Mouse (Mus musculus): ENCODE data around the gene Flot1. TPM values are rescaled to one million over a fixed set of nuclear protein-coding genes. Genes with fewer than 3 reads are reported as not detected.

Flot1 gene
- polyA plus RNA-seq (2012; rRNA removed): 93.0 and 103 TPM in 2 replicates

GRCm38 (mm10) chr17:35822964-35823937 is at the start of gene Flot1:
Flot1 (plus strand) TSS chr17:35823230.

GRCm38 (mm10) chr17:35821439-35822430 is 1.3 kb upstream of the Flot1 start, which contains the start of gene Ier3:
Ier3 (plus strand) TSS chr17:35821684.

GRCm38 (mm10) chr17:35838122-35838544 is 15.1 kb downstream of the Flot1 start, which contains the start of gene Tubb5:
Tubb5 (minus strand) TSS chr17:35838306.

GRCm38 (mm10) chr17:35841076-35841950 is 18.3 kb downstream of the Flot1 start, which contains the start of gene Mdc1:
Mdc1 (plus strand) TSS chr17:35841515.

GRCm38 (mm10) chr17:35861198-35861857 is 38.3 kb downstream of the Flot1 start, which contains the start of gene Nrm:
Nrm (plus strand) TSS chr17:35861318.

GRCm38 (mm10) chr17:35865481-35866280 is 42.7 kb downstream of the Flot1 start, which contains the start of gene Ppp1r18:
Ppp1r18 (plus strand) TSS chr17:35865593.

GRCm38 (mm10) chr17:35879245-35880057 is 56.4 kb downstream of the Flot1 start, which contains the start of gene Dhx16:
Dhx16 (plus strand) TSS chr17:35879819.

Other genes starting within 250 kb of the Flot1 start
- 0.33 and 0.34 TPM in 2 replicates for gene Sfta2, start 221.7 kb upstream of the Flot1 start, polyA plus RNA-seq (2012; rRNA removed)
- not detected in 2 replicates for gene Gm9573, start 196.6 kb upstream of the Flot1 start, polyA plus RNA-seq (2012; rRNA removed)
- gene Mucl3, start 179.5 kb upstream of the Flot1 start, polyA plus RNA-seq (2012; rRNA removed): 0.06 and 0.15 TPM in 2 replicates
- gene Vars2, start 155.6 kb upstream of the Flot1 start, polyA plus RNA-seq (2012; rRNA removed): 35.4 and 37.4 TPM in 2 replicates
- 31.1 and 34.8 TPM in 2 replicates for gene Gtf2h4, start 149.5 kb upstream of the Flot1 start, polyA plus RNA-seq (2012; rRNA removed)
- gene Ddr1, start 118.6 kb upstream of the Flot1 start, polyA plus RNA-seq (2012; rRNA removed): 94.3 and 115 TPM in 2 replicates
- gene Ier3, start 1.5 kb upstream of the Flot1 start, polyA plus RNA-seq (2012; rRNA removed): 7.2 and 9.6 TPM in 2 replicates
- gene Tubb5, start 15.1 kb downstream of the Flot1 start, polyA plus RNA-seq (2012; rRNA removed): 2,634 and 2,916 TPM in 2 replicates
- 25.3 and 25.5 TPM in 2 replicates for gene Mdc1, start 18.3 kb downstream of the Flot1 start, polyA plus RNA-seq (2012; rRNA removed)
- gene Nrm, start 38.1 kb downstream of the Flot1 start, polyA plus RNA-seq (2012; rRNA removed): 30.7 and 36.6 TPM in 2 replicates
- gene Ppp1r18, start 42.4 kb downstream of the Flot1 start, polyA plus RNA-seq (2012; rRNA removed): 50.0 and 51.7 TPM in 2 replicates
- 62.9 and 66.5 TPM in 2 replicates for gene Dhx16, start 56.6 kb downstream of the Flot1 start, polyA plus RNA-seq (2012; rRNA removed)
- 76.7 and 87.7 TPM in 2 replicates for gene 2310061I04Rik, start 74.2 kb downstream of the Flot1 start, polyA plus RNA-seq (2012; rRNA removed)
- 501 and 522 TPM in 2 replicates for gene Atat1, start 86.8 kb downstream of the Flot1 start, polyA plus RNA-seq (2012; rRNA removed)
- gene Mrps18b, start 93.2 kb downstream of the Flot1 start, polyA plus RNA-seq (2012; rRNA removed): 47.1 and 48.5 TPM in 2 replicates
- 51.1 and 51.8 TPM in 2 replicates for gene Ppp1r10, start 93.2 kb downstream of the Flot1 start, polyA plus RNA-seq (2012; rRNA removed)
- gene Abcf1, start 146.5 kb downstream of the Flot1 start, polyA plus RNA-seq (2012; rRNA removed): 102 and 109 TPM in 2 replicates
- 37.6 and 47.2 TPM in 2 replicates for gene Gnl1, start 156.6 kb downstream of the Flot1 start, polyA plus RNA-seq (2012; rRNA removed)
- gene Prr3, start 157.0 kb downstream of the Flot1 start, polyA plus RNA-seq (2012; rRNA removed): 58.4 and 64.9 TPM in 2 replicates
- gene H2-T24, start 197.3 kb downstream of the Flot1 start, polyA plus RNA-seq (2012; rRNA removed): 0.39 and 0.44 TPM in 2 replicates
- 8.6 and 10.6 TPM in 2 replicates for gene H2-T23, start 209.6 kb downstream of the Flot1 start, polyA plus RNA-seq (2012; rRNA removed)
- gene H2-T22, start 219.5 kb downstream of the Flot1 start, polyA plus RNA-seq (2012; rRNA removed): 8.4 and 13.7 TPM in 2 replicates
- not detected in 2 replicates for gene Gm6034, start 219.7 kb downstream of the Flot1 start, polyA plus RNA-seq (2012; rRNA removed)
- 0.05 TPM in 1 of 2 replicates, not detected in the other for gene Gm11127, start 235.1 kb downstream of the Flot1 start, polyA plus RNA-seq (2012; rRNA removed)

Measured in central nervous system, embryonic 14 days (tissue).